Mouse (Mus musculus) c-Kit-positive CD71-positive TER-119-positive erythroid progenitor cells, embryonic 14.5 days (primary cell): ENCODE measurements around the gene L1td1.
"Not testable (repeated sequence)": the region's sequence is repeated elsewhere in the genome, so short reads cannot be mapped to it uniquely, and the experiment has no call there.

Experiments used
- DNase-seq: peaks from one replicate; pipeline ENCODE4 v3.0.0-alpha.2; 2013; ENCODE audit warnings: low spot score

Gene L1td1

DNA sequence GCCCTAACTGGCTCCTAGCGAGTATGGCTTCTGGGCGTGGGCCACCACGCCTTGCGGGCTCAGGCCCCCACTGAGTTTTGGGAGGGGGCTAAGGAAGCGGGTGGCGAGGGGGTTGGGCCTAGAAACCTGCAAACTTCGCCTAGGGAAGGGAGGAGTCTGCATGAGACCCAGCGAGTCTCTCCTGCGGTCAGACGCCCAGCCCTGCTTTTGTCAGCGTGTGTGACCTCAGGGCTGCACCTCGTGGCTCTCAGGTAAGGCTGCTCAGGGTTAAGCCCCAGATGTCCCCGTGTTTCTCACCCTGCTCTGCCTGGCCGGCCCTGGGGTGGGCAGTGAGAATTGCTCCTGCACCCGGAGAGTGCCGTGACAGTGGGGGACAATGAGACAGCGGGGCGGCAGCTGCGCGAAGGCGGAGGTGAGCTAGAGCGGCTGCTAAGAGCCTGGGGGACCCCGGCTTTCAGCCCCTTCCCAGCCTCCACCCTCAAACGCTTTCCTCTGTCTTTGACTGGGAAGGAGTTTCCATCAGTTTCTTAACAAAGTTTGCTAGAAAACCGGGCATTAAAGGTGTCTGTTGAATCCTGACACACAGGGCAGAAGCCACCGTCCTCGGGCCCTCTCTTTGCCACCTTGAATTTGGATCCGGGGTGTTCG, at the start of gene L1td1:
TSS of gene L1td1 (plus strand) at position 145 of the 648 bp plus-strand sequence.
- no peak for DNase-seq

DNA sequence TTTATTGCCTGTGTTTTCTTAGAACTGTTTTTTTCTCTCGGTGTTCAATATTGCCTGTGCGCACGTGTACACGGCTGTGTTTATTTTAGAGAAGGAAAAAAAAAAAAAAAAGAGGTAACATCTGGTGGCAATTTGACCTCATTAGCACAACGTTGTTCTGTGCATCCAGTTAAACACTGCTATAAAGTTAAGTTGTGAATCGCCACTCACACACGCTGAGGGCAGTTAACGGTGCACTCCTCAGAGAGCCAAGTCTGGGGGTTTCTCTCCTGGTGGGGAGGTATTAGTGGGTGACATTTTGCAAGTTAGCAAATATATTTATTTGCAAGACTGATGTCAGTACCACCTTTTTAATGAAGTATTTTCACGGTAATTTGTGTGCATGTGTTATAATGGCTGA, 49.0 kb upstream of the L1td1 start:
- no peak for DNase-seq

DNA sequence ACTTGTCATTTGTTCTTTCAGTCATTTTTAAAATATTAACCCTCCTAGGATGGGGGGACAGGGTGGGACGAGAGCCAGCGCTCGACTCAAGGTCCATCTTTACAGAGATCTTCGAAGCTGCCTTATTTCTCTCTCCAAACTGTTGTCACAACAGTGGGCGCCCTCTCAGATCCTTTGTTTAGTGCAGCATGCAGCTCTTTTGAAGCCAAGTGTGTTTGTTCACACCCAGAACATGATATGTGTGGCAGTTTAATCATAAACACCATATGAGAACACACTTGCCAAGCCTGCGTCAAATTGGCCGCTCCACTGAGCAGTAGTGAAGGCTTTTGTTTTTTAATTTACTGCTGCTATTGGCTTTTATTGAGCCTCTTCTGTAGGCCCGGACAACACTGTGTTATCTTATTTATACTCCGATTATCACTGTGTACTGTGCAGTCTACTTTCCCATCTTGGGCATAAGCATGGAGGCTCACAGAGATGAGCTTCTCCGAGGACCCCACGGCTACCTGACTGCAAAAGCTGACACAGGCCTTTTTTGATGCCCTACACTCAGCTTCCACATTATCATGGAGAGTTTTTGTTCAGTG, 39.8 kb upstream of the L1td1 start:
- no peak for DNase-seq

DNA sequence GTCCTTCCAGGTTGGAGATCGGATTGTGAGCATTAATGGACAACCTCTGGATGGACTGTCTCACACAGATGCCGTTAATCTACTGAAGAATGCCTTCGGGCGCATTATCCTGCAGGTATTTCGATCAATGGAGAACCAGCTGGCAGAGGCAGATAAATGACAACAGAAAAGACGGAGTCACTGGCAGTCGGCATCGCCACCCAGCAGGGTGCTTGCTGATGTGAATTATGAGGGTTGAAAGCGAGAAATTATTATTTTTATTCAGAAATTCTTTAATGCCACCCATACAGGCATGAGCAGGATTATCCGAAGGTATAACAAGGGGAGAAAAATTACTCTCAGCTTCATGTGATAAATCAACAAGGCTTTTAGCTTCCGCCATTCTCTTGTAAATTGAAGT, 38.4 kb upstream of the L1td1 start:
- DNase-seq: no peak

DNA sequence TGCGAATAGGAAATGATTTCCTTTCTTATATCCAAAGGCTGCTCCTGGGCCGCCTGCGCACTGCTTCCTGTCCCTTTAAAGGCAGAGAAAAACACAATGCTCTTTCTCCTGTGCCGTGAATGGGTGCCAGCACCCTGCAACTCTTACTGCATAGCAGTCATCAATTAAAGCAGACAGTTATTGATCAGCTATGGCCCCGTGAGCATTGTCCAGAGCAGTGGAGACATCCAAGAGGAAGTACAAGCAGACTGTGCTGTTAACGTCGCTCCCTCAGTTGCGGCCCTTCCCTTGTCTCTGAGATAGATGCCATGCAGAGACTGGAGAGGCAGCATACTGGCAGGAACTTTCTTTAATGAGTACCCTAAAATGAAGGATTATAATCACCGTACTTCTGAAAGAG, 38.0 kb upstream of the L1td1 start:
- no peak for DNase-seq

DNA sequence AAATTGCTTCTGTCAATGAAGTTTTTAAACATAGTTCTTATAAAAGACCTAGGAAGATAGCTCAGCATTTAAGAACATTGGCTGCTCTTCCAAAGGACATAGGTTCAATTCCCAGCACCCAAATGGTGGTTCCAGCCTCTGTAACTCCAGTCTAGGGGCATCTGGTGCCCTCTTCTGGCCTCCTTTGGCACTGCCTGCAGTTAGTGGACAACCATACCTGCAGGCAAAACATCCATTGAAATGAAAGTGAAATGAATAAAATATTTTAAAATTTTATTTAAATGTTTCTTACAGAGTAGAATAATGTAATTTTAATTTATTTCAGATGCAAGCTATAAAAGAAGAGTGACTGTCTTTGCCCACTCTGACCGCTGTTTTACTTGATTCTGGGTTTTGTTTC, 36.5 kb upstream of the L1td1 start:
- no peak for DNase-seq

DNA sequence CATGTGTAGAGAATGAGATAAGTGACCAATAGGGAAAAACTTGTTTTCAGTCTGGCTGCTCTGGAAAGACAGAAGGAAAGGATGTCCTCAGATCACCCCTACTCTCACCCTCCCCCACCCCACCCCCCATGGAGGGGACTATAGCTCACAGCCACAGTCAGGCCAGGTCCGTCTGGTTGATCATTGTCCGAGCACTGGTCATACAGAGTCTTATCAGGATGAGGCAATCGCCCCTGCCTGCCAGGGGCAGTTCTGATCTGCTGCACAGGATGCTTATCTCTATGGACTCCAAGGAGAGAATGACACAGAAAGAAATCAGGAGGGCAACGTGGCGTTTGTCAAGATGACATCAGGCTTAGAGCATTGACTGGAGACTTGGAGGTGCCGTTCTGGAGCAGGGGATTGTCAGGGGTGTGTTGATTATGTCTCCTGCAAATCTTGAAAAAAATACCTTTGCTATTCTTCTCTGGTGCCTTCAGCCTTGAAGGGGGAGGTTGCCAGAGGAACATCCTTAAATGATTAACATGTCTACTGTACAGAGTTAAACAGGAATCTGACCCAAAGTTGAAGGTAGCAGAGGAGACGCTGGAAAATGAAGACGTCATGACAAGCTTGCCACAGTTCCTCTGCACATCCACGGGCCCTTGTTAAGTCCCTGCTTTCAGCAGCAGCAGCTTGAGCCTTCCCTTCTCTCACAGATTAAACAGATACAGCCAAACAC, 32.9 kb upstream of the L1td1 start:
- no peak for DNase-seq

DNA sequence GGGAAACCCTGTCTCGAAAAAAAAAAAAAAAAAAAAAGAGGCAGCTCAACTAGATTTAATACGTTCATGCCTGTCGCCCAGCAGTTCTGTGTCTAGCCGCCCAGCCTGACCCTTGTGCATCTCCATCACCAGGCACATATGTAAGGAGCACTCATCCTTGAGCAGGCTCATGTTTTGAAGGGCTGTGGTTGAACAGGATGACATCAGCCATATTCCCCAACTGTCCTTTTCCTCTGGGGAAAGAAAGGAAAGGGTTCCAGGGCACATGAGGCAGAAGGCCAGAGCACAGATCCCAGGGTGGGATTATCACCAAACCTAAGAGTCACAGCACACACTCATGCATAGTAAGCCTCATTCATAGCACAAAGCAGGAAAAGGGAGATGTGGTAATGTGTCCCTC, 28.6 kb upstream of the L1td1 start:
- no peak for DNase-seq

DNA sequence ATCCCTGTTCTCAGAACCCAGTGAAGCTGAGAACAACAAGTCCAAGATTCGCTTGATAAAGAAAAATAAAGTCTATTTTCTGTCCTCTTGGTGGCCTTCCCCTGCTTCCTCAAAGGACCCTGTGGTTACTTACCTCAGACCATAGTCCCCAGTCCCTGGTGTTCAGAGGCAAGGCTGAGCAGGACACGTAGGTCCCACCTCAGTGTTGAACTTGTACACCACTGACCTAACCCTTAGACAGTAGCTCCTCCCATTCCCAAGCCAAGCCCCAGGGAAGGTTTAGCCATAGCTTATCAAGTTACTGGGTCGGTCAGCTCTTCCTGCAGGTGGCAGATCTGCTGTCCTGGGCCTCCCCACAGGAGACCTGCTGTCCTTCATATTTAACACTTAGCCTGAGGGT, 27.6 kb upstream of the L1td1 start:
- DNase-seq: no peak

DNA sequence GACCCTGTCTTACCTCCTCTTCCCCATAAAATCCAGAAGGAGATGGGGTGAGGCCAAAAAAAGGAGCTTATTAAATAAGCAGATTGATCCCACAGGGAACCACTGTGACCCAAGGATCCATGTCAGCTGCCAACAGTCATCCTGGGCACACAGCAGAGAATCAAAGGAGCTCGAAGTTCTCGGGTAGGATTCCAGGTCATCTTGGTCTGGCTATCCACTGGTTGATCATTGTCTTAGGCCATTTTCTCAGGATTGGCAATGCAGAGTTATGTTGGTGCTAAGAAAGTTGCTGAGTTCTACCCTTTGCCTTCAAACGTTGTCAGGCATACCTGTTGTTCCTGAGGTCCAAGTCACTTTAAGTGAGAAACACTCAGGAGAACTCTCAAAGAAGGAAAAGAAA, 26.4 kb upstream of the L1td1 start:
- DNase-seq: no peak

DNA sequence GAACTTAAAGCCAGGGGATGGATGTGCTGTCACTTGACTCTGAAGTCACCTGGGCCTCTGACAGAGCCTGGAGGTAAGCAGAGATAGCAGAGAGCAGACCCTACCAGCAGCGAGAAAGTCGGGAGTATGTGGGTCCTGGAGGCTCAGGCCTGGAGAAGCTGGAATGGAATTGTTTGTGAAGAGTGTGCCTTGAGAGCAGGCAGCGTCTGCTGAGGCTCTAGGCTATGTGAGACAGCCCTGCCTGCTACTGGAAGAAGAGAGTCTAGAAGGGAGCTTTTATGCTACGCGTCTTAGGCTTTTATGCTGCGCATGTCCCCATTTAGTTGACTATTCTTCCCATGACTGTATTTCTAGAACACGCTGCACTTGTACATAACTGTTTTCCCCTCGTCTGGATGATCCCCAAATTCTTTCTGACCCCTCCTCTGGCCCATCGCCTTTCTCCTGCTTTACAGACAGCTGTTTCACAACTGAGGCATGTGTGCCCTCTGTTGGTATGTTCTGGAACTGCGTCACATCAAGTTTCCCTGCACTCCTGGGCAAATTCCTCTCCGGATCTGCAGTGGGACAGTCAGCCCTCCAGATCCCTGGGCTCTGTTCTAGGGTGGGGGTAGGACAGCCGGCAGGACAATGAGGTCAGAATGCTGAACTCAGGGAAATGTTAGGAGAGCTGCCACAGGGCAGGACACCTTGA, 24.2 kb upstream of the L1td1 start:
- no peak for DNase-seq

DNA sequence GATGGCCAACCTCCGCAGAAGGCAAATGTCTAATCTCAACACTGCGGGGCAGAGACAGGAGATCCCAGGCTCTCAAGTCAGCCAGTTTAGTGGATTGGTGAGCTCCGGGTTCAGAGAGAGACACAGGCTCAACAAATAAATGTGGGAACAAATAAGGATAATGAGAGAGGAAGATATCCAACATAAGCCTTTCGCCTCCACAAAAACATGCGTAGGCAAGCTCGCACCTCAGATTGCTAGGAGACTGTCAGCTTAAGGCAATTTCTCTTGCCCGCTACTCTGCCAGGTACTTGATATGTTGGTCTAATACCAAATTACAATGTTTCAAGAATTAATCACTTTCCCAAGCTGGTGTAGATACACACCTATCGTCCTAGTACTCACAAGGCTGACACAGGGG, 15.6 kb upstream of the L1td1 start:
- DNase-seq: no peak

DNA sequence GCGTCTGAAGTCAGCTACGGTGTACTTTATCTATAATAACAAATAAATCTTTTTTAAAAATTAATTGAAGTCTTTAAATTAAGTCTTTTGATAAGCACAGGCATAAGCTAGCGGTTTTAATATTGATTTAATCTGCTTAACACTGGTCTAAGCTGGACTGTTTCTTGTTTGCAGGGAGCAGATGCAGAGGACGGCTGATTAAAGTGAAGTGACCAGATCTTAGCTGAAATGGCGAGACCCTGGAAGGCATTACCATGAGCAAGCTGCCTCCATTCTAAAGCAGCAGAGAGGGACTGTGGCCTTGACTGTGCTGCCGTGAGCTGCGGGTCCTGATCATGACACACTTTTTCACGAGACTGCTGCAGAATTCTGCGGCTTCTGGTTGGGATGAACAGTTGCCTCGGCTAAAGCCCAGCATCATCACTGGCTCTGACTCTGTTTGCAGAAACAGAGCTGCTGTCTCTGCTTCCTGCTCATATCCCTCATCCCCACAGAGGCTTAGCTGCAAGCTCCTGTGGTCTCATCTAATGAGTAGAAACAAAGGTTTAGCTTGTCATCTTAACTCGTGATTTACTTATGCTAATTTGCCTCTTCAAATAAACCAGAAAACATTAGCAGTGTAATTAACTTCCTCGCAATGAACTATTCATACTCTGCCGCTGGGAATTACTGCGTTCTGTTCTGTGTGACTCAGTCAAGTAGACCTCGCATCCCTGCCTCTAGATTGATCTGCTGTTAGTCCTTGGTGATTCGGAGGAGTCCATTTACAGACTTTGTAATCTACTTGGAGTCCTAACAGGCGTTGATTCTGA, 8.6 kb upstream of the L1td1 start:
- DNase-seq: no peak

DNA sequence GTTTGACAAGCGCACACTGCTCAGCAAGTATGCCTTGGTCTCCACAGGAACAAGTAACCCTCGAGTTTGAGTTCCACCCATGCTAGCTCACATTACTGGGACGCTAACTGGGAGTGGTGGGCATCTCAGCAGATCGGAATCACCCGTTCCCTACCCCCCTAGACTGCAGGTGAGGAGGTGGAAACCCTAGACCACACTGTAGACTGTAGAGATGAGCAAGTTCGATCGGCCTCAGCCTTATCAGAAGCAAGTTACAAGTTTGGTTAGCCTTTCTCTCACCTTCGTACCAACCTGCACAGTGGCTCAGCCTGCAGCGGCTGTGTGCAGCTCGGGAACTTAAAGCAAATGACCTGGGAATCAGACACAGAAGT, 8.0 kb upstream of the L1td1 start:
- no peak for DNase-seq

DNA sequence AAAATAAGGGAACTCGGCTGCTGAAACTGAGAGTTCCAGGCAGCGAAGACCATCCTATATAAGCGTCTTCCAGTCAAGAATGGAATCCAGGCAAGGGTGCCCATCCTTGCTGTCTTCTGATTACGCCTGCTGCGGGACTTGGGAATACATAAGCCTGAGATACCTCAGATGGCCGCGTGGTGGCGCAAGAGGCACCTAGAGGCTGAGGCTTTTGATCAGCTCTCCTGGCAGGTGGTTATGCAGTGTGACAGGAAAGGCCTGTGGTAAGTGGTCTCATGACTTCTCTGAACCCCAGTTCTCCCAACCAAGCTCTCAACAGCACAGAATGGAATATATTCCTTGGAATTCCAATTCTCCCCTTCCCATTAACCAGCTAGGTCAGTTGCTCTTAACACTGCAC, 4.1 kb upstream of the L1td1 start:
- peak; percentile 40 for DNase-seq

DNA sequence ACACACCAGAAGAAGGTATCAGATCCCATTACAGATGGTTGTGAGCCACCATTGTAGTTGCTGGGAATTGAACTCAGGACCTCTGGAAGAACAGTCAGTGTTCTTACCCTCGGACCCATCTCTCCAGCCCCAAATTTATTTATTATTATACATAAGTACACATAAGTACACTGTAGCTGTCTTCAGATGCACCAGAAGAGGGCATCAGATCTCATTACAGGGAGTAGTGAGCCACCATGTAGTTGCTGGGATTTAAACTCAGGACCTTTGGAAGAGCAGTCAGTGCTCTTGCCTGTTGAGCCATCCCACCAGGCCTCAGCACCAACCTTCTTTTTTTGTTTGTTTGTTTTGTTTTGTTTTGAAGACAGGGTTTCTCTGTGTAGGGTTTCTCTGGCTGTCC, 1.9 kb upstream of the L1td1 start:
- DNase-seq: not testable (repeated sequence)

DNA sequence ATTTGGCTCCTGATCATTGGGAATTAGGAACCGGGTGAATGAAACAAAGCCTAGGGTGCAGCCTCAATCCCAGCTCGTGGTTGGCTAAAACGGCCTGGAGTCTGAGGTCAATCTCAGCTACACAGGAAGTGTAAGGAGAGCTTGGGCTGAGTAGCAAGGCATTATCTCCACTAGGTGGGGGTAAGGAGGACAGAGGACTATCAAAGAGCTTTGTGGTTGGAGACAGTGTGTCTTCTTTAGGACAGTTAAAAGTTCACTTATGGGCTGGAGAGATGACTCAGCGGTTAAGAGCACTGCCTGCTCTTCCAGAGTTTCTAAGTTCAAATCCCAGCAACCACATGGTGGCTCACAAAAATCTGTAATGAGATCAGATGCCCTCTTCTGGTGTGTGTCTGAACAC, 1.1 kb upstream of the L1td1 start:
- no peak for DNase-seq

DNA sequence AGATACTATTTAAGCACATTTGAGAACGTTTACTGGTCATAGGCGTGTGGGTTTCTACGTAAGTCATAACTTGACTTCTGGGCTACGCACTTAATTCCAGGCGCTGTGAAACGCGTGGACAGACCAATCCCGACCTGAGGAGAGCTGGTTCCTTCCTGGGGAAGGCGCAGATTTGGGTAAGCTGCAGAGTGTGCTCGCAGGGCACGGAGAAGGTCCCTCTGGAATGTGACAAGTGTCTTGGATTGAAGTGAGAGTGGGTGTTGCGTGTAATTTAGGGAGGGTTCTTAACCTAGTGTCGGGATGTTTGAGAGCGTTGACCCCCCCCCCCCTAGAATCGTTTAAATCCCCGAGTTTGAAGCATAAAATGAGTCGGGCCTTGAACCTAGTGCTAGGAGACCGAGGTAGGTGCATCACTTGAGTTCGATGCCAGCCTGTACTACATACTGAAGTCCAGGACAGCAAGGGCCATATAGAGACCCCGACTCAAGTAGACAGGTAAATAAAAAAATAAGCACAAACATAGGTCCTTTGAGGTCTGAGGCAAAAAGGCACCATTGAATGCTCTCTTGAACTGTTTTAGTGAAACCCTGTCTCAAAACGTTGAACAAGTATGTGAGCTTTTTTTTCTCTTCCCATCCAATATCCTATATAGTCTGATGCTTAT, 893 bp downstream of the L1td1 start:
- DNase-seq: no peak

DNA sequence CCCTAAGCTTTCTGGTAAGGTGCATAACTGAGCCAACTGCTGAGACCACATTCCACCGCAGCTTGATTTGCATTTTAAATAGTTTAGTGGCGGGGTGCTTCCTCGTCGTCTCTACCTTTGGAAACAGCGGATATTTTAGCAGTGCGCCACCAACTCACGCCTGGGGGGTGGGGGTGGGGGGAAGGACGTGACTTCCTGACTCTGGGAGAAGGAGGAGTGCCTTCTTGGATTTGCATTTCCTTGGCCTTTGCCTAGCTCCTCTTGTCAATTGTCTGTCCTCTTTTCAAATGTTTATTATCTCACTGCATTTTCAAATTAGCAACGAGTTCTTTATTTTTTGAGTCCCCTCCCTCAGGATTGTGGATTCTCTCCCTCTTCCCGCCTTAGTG, 1.4 kb downstream of the L1td1 start:
- no peak for DNase-seq

DNA sequence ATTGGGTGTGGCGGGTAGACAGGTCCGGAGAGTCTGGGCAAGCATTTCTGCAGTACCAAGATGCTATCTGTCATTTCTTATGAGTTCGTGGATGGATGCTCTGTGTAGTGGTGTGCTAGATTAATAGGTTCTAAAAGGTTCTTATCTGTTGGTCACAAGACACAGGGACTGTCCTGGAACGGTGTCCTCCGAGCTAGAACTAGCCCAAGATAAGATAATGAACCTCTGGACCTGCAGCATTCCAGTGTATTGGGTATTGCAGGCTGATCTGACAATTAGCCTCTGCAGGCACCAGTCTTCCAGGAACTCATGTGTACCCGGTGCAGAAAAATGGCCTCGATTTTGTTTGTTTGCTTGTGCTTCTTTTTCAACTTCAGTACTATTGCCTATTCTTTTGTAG, 2.2 kb downstream of the L1td1 start:
- no peak for DNase-seq

DNA sequence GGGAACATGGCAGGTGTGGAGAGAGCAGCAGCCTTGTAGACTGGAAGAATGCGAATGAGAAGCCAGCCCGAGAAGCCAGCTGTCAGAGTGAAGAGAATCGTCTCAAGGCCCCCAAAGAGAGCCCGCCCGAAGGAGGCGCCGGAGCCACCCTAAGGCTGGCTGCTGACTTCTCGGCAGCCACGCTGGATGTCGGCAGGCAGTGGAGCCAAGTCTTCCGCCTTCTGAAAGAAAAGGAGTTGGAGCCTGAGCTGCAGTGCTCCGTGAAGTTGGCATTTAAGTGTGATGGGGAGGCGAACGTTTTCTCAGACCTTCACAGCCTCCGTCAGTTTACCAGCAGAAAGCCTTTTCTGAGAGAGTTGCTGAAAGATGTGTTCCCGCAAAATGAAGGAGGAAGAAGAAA, 7.1 kb downstream of the L1td1 start:
- no peak for DNase-seq

DNA sequence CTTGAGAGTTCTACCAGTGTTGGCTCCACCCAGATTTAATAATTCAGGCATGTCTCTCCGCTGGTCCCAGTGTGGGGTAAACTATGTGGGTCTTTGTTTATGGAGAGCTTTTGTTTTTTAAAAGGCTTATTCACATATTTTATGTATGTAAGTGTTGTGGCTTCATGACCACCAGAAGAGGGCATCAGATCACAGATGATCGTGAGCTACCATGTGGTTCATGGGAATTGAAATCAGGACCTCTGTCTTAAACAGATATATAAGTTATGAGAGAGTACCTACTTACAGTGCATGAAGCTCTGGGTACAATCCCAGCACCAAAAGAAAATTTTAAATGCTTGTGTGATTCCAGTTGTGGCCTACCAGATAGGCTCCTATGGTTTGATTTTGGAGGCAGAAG, 13.2 kb downstream of the L1td1 start:
- DNase-seq: no peak
